Mouse (Mus musculus) thymus, postnatal 36 days (tissue): ENCODE results near the gene Tnip1.

Experiments
- DNase-seq, 2 experiments: peaks; one replicate each; pipeline ENCODE4 v3.0.0; 2022; ENCODE audit warnings: mixed read lengths in 2 of 2

Tnip1 gene

DNA sequence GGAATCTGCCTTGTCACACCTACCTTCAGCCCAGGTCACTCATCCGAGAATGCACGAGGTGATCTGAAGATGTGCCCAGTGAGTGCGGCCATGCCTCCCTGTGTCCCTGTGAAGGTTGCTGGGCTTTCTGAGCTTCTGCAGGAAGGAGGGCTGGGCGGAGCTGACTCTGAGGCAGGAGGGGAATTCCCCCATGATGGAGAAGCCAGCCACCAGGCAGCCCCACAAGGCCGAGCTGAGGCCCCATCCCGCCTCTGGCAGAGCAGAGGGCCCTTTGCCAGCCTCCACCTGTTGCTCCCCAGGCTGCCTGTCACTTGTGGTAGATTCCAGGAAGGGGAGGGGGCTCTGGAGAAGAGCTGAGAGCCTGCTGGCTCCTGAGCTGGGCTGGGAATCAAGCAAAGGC is at the start of gene Tnip1:
TSS of gene Tnip1 (minus strand) at position 108 of the 400 bp plus-strand sequence.
- peak; percentile 35 to 59 for DNase-seq

DNA sequence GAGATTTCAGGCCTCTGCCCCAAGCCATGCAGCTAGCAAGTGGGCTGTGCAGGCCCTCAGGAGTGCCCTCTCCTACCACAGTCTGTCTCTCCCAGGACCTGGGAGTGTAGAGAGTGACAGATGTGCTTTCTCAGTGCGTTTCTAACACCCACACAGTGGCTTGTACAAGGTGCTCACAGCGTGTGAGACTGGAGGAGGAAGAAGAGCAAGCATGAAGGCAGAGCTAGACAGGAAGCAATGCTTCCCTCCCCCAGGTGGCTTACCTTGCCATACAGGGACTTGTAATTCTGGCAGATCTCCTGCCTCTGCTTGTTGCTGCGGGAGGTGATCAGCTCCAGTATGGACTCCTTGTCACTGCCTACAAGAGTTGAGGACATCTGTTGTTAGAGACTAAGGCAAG is 48.7 kb upstream of the Tnip1 start:
- DNase-seq = peak in 1 of 2 experiments; percentile 13

DNA sequence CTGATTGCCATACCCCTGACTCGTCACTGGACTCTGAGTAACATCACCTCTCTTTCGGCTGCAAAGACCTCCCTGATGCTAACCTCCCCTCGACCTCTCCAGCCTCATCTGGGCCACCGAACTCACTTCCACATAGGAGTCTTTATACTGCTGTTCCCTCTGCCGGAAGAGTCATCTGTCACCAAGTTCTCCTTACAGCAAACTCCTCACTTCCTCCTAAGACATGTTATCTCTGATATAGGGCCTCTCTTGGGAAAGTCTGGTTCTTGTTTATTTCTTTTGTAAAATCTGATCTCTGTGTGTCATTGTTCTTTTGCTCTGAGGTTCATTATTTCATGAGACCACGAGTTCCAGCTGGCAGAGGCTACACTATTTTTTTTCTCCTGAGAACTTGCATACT is 45.5 kb upstream of the Tnip1 start:
- DNase-seq = no peak

DNA sequence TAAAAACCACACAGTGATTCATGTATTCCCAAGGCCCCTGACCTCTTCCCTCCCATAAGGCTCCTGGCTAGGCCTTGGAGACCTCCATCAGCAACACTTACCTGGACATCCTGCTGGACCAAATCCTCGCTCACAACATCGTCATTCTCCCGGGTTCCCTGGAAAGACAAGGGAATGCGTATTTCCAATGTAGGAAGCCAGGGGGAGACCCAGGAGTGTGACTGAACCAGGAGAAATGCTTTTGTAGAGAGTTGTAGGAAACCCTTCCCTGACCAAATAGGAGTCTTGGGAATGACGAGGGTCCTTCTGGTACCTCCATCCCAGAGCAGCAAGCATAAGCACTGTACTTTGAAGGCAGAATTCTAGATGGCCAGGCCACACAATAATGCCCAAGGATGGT is 43.0 kb upstream of the Tnip1 start:
- no peak for DNase-seq

DNA sequence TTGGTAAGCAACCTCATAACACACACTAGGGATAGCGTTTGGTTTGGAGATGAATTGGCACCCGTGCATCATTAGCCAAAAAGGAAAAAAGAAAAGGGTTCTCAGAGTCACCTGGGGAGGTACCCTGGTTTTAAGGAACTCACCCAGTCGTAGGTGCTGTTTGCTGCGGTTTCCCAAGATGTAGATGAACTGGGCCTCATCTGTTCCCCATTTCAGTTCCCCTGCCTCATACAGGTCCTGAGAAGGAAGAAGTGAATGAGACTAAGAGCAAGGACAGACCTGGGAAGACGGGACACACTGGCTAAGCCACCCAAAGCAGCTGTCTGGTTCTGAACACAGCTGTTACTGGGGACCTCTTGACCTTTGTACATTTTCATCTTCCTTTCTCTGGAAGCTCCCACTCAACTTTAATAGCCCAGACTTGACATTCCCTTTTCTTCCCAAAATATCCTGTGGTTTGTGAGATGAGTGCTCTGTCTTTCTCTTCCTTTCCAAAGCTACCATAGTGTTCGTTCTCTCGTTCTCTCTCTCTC is 42.3 kb upstream of the Tnip1 start:
- DNase-seq = no peak

DNA sequence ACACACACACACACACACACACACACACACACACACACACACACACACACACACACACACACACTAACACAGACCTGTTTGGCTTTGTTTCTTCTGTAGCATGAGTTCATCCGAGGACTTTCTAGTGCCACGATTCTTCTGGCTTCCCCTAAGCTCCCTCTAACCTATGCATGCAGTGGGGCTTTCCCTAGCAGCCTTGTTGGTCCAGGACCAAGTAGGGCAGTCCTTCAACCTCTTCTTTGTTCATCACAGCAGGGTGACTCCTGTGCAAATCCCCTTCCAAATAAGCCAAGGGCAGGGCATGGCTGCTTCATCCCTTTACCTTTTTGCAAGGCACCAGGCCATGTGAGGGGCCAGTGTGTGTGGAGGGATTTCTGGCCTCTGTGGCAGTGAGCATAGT is 36.0 kb upstream of the Tnip1 start:
- DNase-seq = no peak

DNA sequence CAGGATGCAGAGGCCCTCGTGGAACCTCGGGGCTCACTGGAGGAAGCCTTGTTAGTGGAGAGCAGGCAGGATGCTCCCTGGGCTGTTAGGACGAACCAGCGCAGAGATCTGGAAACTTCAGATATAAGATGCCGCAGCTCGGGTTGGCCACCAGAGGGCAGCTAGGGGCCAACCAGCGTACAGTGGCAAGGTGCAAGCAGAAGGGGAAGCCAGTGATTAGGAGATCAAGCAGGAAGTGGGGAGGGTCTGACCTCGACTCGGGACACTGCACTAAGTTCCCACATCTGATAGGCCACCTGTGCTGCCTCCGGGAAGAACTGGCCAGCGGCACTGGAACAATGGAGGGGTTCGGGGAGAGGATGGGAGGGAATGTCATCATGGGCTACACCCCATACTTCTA is 35.6 kb upstream of the Tnip1 start:
- peak; percentile 68 to 71 for DNase-seq

DNA sequence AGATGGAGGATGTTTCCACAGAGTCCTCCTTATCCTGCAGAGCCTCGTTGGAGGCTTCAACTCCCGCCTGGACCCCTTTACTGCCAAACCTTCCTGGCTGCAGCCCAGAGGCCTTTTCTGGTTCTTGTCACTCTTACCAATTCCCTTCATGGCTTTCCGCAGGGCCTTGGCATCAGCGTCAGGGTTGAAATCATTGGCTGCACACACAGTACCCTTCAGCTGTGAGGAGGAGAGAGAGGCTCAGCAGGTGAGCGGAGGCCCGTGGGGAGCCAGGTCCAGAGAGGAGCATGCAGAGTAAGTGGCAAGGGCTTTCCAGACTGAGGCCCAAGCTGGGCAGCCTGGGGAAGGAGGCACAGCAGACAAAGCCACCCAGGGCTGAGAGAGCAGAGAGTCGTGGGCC is 33.5 kb upstream of the Tnip1 start:
- DNase-seq = no peak

DNA sequence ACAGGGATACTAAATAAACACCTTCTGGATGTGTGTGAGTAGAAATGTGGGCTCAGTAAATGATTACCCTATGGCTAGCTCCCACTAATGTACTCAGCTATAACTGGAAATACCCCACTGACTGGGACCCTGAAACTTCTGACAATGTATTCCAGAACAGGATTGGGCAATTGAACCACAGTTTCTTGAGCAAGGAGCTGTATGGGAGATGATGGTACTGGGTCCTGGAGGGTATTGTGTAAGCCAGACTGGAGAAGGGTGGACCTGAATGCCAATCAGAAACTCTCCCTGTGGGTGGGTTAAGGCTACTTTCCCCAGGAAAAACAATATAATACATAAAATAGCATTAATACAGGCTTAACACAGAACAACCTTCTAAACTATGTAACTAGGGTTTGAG is 27.2 kb upstream of the Tnip1 start:
- no peak for DNase-seq

DNA sequence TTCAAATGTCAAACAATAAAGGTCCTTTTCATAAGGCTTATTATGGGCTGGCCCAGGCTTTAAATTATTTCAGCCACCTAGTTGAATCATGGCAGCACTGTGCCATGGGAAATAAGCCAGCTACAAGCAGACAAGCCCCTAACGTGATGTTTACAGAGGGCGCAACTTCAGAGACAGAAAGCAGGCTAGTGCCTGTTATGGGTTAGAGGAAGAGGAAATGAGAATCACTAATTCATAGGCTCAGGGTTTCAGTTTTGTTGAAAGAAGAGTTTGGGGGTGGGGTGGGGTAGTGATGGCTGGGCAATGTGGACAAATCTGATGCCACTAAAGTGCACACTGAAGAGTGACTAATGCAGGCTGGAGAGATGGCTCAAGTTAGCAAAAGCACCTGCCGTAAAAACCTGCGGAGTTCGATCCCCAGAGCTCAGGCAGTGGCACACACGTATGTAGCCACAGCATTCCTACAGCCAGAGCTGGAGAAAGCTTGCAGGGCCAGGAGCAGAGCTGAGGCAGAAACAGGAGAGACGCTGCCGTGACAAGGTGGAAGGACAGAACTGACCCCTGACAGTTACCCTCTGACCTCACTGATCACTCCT is 26.1 kb upstream of the Tnip1 start:
- DNase-seq = no peak

DNA sequence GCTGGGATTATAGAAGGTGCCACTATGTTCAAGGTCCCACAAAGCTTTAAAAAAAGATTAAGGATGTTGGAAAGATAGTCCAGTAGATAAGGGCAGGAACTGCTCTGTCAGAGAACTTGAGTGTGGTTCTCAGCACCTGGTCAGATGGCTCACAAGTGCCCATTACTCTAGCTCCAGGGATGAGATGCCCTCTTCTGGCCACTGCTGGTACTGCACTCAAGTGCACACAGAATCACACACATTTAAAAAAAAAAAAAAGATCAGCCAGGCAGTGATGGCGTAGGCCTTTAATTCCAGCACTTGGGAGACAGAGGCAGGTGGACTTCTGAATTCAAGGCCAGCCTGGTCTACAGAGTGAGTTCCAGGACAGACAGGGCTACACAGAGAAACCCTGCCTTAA is 25.3 kb upstream of the Tnip1 start:
- DNase-seq = peak; percentile 44 to 50

DNA sequence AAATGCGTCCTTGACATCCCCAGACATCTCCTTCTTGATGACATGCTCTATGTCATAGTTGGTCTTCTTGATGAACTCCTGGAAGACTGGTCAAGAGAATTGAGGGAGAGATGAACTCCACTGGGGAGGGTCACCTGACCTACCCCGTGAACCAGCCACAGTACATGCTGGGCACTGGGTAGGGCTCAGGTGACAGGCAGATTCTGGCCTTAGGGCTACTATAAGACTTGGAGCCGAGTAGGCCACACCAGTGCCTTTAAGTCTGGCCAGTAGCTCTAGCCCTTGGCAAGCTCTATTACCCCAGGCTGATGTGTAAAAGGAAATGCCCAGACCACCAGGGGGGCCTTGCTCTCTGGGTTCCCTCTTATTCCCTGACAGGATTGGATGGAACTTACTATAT is 22.4 kb upstream of the Tnip1 start:
- no peak for DNase-seq

DNA sequence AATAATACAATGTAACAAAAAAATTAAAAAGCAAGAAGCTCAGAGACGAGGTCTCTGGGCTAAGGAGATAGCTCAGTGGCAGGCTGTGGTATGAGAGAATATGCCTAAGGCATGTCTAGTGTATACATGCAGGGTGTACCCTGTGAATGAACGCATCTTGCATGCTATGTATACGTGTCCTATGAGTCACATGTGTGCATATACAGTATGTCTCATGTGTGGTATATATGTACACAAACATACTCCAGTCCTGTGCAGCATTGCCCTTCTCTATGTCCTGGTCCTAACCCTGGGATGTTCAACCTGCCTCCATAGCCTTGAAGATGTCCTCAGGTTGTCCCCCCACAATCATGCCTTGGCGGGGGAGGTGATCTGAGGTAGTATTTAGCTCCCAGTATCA is 21.9 kb upstream of the Tnip1 start:
- DNase-seq = no peak

DNA sequence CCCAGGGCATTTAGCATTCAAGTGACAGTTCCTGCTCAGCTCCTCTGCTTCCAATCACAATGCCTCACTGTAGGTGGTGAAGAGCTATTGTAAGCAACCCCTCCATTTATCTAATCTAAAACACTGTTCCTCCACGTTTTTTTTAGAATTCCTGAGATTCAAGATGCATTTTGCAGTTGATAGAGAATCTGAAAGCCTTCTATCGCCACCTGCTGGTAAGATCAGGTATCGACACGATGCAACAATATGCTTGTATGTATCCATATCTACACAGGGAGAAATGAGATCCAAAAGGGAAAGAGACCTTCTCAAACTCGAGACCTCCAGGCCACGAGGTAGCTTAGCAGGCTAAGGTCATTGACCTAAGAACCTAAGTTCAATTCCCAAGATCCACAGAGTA is 21.4 kb upstream of the Tnip1 start:
- DNase-seq = peak; percentile 53 to 67

DNA sequence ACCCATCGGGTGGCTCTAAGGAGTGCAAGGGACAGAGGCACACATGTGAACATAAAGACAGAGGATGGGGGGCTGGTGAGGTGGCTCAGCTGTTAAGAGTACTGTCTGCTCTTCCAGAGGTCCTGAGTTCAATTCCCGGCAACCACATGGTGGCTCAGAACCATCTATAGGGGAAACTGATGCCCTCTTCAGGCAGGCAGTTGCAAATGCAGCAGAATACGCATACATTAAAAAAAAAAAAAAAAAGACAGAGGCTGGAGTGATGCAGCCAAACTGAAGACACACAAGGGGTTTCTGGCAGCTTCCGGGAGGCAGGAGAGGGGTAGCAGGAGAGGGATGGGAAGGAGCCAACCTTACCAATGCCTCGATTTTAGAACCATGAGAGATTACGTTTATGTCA is 19.8 kb upstream of the Tnip1 start:
- no peak for DNase-seq

DNA sequence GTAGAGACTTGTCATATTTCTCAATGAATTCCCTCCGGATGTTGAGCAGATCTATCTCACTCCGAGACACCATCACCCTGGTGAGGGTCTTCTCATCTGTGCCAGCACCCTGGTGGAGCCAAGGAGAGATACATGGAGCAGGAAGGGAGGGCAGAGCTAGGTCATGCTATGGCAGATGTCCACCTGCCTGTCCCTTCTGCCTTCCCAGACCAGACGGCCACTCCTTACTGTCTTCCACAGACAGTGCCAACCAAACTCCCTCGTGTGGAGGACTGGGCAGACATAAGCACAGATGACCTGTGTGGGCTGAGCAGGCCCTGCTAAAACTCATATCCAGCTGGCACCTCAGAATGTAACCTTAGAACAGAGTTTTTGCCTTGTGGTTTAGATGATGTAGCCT is 18.9 kb upstream of the Tnip1 start:
- no peak for DNase-seq

DNA sequence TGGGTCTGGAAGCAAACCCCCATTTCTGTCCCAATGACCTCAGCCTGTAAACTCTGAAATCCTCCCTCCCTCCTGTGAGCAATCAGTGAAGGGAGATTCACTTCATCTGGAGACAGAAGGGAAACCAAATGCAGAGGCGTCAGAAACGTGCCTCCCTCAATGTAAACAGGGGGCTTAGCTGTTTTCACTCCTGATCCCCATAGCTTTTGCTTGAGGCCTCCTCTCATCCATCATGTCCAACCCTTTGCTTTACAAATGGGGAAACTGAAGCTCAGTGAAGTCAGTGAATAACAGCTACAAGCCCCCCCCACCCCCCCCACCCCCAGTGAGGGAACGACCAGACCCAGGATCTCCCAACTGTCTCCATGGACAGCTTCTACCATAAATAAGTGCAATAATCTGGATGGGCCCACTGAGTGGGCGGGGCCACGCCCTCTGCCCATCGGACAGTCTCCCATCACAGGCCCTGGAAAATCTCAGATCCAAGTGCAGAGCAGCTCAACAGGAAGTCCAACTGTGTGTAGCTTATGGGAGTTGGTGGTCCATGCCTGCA is 14.7 kb upstream of the Tnip1 start:
- no peak for DNase-seq

DNA sequence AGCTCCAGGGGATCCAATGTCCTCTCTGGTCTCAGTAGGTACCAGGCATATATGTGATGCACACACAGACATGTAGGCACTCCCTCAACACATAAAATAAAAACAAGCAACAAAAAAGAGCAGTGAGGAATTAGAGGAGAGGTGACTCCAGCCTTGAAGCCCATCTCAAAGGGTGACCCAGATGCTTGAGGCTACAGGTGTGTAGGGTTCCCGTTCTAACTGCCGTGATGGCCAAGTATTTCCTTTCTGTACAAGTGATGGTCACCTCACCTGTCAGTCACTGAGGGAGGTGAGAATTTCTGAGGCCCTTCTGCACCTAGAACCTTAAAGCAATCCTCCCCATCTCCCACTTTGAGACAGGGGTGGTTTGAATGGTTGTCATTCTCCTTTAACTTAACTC is 13.6 kb upstream of the Tnip1 start:
- DNase-seq = no peak

DNA sequence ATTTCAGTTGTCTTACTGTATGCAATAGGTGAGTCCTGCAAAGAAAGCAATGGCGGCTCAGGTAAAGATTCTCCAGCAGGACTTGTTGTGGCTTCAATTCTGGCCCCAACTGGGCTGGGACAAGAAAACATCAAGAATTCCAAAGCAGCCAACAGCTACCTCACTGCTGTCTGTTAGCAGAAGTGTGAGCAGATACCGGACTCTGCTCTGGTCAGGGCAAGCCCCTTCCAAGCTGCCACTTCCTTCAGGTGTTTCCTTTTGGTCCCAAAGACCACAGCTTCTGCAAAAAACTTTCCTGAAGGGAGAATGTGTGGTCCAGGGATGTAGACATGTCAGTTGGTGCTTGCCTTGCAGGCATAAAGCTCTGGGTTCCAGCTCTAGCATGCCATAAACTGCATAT is 13.0 kb upstream of the Tnip1 start:
- no peak for DNase-seq

DNA sequence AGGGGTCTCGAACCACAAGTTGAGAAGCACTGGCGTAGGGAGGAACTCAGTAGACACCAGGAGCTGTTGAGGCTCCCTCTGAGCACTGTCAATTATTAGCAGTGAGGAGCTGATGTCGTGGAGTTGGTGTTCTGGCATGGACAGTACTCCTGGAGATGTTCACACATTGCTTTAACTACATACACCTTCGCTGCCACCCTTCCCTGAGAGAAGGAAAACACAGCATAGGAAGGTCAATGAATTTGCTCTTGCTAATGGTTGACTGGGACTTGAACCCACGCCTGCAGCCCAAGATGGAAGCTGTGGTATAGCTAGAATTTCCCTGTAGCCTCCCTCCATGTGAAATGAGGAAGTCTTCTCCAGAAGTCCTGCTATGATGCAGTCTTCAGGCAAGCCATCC is 12.6 kb upstream of the Tnip1 start:
- no peak for DNase-seq

DNA sequence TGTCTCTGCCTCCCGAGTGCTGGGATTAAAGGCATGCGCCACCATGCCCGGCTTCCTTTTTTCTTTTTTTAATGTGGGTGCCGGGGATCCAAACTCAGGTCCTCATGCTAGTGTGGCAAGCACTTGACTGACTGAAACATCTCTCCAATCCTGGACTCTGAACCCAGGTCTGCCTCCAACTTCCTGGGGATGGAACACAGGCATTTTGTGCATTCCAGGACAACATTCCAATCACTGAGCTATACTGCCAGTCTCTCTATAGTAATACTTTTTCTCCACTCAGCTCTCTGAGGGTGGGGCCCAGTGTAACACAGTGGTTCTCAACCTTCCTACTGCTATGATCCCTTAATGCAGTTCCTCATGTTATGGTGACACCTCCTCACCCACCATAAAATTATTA is 11.9 kb upstream of the Tnip1 start:
- no peak for DNase-seq

DNA sequence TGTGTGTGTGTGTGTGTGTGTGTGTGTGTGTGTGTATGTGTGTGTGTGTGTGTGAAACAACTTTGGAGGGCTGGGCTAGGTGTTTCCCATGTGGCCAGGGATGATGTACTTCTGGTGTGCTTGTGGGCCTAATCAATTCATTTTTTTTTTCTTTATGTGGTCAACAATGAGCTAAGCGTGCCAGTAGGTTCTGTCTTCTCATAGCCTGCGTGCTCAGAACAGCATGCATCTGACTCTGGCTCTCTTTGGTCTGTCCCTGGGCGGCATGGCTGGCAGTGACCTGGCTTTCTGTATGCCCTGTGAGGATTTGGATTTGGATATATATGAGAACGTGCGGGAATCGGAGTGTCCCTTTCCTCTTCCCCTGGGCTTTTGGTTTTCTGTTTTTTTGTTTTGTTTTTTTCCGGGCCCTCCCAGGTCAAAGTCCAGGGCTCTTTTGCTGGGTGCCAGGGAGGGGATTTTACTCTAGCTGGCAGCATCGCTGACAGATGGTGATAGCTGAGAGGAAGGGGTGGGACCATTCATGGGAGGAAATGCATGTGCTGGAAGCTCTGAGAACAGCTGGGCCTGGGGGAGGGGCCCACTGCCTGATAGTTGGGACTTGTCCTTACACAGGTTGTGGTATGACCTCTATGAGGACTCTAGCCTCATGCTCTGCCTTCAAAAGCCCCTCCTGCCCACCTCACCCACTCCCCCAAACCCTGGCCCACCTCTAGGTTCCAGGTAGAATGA is 10.9 kb upstream of the Tnip1 start:
- peak; percentile 80 to 89 for DNase-seq

DNA sequence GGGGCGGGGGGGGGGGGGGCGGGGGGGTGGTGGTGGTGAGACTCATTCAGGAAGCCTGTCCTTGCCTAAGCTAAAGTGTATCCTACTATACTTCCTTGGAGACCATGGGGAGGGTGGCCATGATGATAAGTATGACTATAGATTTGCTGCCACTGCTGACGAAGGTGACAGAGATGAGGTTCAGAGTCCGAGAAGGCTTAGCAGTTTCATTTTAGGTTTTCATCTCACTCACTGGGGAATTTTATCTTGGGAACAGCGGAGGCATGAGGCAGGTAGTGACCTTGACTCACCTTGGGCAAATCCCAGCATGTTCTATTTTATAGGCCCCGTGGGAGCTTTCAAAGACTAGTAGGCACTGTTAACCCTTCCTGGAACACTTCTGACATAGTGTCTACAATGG is 10.1 kb upstream of the Tnip1 start:
- DNase-seq = no peak

DNA sequence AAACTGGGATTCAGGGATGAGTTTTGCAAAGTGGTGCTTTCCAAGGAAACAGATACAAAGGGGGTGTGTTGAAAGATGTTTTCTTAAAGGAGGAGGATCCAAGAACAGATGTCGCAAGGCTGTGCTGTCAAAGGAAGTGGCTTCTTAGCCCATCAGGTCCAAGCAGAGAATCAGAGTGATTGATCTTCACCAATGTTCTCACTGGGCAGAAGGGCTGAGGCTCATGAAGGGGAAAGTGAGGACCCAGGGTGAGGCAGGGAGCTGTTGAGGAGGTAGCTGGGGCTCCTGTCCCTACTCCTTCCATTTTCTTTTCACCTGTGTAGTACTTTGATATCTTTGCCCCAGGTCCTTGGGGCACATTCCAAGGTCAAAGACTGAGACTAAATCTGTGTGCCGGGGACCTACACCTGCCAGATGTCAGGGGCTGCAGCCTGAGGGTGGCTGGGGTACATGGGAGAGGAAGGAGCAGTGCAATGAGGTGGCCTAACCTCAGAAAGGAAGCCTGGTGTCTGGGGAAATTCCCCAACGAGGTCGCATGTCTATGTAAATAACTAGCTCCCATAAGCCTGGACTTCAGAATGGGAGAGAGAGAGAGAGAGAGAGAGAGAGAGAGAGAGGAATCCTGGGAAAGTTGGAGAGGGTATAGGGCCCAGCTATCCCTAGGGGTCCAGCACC is 9.5 kb upstream of the Tnip1 start:
- DNase-seq = peak; percentile 49 to 59
